Mouse (Mus musculus) adrenal gland, postnatal 10 days (tissue): ENCODE data around the gene Mllt11. TPM values are rescaled to one million over a fixed set of nuclear protein-coding genes. Genes with fewer than 3 reads are reported as not detected.

ENCODE experiments used
- DNase-seq: peaks from one replicate; pipeline ENCODE4 v3.0.0; 2021; ENCODE audit warnings: mixed read lengths
- total RNA-seq, 2 experiments: library from RNA; stranded (reverse); gene quantifications; 2 replicates each; pipeline ENCODE4 v1.2.3; 2021

Gene Mllt11
- total RNA-seq, 2 experiments from 2014 or later = 13.8 to 23.7 TPM

DNA sequence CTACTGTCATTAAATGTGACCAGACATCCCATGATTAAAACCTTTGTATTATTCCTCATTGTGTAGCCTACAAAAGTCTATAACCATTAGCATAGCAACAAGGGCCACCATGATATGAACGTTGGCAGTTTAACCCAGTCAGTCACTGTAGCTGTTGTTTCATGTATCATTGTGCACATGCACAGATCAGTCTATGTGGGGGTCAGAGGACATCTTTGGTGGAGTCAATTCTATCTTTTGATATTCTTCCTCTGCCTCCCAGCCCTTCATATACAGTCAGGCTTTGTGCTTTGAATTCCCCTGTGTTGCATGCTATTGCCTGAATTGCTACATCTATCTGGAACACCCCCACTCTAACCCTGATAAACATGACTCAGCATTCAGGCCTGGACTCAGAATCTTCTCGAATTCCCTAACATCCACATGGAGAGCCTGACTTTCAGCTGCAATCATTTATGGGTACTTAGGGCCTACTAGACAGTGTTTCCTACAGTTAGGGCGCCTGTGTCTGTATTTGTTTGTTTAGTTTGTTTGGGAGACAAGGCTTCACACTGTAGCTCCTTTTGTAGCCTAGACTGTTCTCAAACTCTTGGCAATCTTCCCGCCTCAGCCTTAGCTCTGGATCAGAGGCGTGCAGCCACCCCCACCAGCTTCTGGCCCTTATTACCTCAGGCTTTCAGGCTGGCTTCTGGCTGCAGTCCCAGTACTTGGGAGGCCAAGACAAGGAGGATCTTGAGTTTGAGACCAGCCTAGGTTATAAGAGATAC, 14.7 kb upstream of the Mllt11 start:
- peak; percentile 73 for DNase-seq

- DNase-seq = no peak
These were observed 11.1 kb upstream of the Mllt11 start for GRCm38 (mm10) chr3:95243086-95243485.

GRCm38 (mm10) chr3:95241498-95241897, 9.5 kb upstream of the Mllt11 start, which contains the start of gene Gm128:
TSS of gene Gm128 (minus strand) at chr3:95241598.
- no peak for DNase-seq

- no peak for DNase-seq
These were observed 8.9 kb upstream of the Mllt11 start for GRCm38 (mm10) chr3:95240900-95241299.

DNA sequence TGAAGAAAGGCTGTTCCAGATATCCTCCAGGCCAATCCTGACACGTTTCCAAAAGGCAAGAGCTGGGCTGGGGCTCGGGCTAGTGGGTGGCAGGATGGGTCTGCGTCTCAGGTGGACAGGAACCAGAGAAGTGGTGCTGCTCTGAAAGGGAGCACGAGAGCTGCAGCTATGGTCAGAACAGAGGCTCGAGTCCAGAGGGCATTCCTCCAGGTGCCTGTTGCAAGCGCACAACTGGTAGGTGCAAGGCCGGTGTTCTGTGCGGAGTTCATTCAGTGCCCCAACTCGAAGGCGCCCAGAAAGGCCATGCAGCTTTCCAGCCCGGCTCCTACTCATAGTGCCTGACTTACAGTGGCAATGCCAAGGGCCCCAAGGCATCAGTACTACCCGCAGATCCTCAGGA, 8.0 kb upstream of the Mllt11 start:
- DNase-seq = no peak

DNA sequence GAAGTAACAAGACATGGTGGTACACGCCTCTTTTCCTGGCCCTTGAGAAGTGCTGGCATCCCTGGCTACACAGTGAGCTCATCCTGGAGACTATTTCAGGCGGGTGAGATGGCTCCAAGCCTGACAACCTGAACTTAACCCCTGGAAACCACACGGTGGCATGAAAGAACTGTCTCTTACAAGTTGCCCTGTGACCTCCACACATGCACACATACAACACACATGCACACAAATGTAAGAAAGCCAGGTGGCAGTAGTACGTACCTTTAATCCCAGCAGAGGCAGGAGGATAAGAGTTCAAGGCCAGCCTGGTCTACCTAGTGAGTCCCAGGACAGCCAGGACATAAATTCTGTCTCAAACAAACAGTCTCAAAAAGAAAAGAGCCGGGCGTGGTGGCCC, 7.1 kb upstream of the Mllt11 start:
- DNase-seq = no peak

DNA sequence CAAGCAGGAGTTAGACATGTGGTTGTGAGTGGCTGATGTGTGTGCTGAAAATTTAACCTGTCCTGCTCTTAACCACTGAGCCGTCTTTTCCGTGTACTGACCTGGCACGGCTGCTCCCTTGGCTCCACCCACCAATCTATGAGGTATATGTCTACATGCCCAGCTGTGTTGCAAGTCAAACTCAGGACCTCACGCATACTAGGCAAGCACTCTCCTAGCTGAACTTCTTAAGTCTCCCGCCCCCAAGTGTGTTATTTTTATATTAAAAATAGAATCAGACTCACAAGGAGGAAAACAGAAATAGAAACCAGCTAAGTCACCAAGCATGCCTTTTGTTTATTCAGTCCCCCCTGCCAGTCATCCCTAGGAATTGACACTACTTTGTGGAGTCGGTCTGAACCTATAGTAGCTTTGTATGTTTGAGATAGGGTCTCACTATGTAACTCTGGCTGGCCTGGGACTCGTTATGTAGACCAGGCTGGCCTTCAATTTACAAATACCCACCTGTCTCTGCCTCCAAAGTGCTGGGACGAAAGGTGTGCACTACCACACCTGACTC, 5.6 kb upstream of the Mllt11 start:
- no peak for DNase-seq

- no peak for DNase-seq
These were observed 3.7 kb upstream of the Mllt11 start for GRCm38 (mm10) chr3:95235386-95236301.

DNA sequence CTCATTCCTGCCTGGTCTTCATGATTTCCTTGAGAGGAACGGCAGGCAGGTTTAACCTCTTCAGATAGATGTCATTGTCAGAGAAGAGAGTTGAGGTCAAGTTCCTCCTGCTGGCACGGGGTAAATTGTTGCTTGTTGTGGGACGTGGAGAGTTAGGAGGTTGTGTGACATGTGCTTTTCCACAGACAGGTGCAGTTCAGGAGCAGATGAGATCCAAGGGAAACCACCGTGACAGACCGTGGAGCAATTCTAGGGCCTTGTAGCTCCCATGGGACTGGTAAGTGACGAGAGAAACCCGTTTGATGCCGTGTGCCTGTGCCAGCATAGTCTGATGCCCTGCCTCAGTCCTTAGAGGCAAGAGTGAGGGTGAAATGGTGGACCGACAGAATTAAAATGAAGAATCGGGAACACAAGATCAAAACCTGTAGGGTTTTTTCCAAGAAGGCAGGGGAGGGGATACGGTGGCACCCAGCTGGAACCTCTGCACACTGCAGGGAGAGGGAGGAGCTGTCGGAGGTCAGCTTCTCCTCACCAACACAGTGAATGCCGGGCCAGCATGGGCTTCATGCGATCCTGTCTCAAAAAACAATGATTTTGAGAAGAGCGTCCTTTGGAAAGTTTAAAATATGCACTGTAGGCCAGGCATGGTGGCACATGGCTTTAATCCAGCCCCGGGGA, 1.5 kb upstream of the Mllt11 start:
- no peak for DNase-seq

DNA sequence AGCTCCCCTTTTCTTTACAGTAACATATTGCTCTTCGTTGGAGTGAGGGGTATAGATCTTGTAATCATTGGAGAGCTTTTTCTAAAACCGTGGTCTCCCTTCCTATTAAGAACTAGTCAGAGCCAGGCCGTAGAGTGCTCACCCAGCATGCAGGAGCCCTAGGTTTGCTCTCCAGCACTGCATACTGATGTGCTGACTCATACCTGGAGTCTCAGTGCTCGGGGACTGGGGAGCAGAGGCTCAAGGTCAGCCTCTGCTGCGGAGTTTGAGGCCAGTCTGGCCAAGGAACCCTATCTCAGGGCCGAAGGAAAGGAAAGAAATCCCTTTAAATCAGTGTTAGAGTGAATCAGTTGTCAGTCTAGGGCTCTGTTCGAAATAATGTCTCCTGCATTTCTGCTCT, 800 bp upstream of the Mllt11 start:
- DNase-seq = peak; percentile 73

GRCm38 (mm10) chr3:95230495-95231297, 1.3 kb downstream of the Mllt11 start:
- DNase-seq = no peak

DNA sequence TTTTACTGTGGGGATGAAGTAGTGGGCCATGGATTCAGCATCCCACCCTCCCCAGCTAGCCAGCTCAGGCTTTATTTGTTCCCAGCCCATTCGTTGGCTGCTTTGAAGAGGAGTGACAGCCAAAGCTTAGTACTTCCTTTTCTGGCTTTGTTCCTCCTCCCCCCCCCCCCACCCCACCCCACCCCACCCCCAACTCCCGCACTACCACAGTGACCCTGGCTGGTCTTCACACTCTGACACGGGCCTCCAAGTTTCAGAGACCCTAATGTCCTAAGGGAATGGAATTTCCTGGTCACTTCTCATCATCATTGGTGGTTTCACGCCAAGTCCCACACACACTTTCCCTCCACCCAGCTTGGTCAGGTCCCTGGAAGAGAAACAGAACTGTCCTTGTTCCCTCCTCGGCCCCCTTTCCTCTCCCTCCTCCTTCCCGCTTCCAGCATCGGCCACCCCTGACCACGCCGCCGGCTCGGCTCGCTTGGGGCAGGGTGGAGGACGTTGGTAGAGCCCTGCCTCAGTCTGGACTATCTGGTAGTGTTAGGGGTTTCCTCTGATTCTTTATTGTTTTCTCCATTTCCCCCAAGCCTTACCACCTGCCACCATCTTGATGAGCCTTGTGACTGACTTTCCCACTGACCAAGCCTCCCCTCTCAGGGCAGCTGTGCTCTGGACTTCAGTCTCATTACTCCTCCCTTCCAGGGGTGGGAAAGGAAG, 2.0 kb downstream of the Mllt11 start:
- DNase-seq = peak; percentile 59

DNA sequence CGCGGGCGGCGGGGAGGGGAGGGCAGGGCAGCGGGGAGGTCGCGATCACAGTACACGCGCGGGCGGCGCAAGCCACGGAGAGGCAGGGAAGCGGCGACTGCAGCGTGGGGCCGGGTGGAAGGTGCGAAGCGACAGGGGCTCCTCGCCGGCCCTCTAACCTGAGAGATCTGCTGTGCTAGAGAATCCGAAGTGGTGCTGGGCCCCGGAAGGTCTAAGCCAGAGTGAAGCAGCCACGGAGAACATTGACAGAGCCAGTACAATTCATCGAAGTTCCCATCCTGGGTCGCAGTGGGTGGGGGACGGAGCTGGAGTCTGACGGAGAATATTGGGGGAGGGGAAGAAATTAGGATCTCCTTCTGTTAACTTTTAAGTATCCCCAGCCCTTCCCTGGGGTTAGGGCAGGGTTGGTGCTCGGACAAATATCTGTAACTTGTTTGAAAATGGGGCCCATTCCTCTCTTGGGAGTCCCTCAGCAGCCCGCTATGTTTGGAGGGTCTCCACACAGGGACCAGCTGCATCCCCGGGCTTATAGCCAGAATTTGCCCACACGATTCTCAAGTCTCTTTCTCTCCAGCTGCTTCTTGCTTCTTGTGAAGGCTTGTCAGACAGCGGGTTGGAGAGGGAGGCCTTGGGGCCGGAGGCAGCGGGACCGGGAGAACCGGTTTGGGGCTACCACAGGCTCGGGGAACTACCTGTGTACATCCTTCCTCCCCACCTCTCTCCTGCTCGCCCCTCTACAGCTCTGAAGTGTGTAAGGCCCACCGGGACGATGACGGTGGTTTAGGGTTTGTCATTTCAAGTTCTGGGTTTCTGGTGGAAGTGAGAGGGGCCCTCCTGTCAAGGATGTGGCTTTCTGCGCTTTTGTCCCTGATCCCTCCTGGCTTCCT, 2.8 kb downstream of the Mllt11 start:
- peak; percentile 49 for DNase-seq

DNA sequence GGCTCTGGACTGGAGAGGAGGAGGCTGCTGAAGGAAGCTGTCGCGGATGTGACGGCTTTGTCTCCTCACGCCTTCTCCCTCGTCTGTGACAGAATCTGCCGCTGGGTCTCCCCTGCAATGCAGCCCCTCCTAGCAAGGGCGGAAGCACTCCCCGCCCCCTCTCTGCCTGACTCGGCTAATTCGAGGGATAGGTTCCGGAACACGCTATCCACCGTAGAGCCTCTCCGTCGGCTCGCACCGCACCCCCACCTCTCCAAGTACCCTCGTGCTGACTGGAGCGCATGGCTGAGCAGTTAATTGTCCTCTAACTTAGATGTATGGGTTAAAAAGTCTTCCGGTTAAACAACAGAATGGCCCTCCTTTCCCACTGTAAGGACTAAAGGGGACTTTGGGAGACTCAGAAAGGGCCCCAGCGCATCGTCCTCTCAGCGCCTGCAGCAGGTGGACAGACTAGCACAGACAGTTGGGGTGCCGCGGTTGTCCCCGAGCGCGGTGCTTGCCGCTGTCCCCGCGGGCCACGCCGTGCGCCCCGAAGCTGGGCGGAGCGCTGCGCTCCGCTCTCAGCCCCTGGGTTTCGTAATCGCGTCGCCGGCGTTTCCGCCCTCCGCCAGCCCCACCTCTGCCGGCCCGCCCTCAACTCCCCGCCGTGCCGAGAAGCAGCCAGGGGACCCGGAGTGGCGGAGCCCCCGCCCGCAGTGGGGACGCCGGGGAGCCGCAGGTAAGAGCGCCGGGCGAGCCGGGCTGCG, 3.6 kb downstream of the Mllt11 start, which contains the start of gene Cdc42se1:
Cdc42se1 (plus strand) TSS at position 585 of the 746 bp plus-strand sequence.
- DNase-seq = peak; percentile 93

- no peak for DNase-seq
These were observed 4.8 kb downstream of the Mllt11 start for GRCm38 (mm10) chr3:95227214-95227613.

DNA sequence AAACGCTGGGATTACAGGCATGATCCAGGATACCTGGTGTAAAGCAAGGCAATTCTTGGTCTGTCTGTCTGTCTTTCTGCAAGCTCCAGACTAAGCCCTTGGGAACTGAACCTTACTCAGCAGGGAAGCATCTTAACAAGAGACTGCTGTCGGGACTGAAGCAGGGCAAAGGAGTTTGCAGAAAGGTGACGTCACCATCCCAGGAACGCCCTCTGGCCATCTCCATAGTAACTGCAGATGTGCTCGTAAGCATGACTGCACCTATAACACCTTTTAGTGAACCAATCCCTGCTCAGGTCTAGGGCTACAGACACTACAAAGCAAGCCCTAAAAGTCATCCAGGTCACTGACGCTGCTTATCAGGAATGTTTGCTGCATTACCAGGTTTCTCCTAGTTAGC, 7.7 kb downstream of the Mllt11 start:
- no peak for DNase-seq

- DNase-seq = no peak
These were observed 8.9 kb downstream of the Mllt11 start for GRCm38 (mm10) chr3:95223041-95223440.

GRCm38 (mm10) chr3:95218466-95219137, 13.4 kb downstream of the Mllt11 start:
- DNase-seq = no peak
